Mouse (Mus musculus) inflammation-experienced regulatory T-cells, adult 6 months (primary cell): ENCODE measurements around the gene Nr2f1. TPM values are rescaled to one million over a fixed set of nuclear protein-coding genes. Genes with fewer than 3 reads are reported as not detected.
"Not testable (repeated sequence)": the region's sequence is repeated elsewhere in the genome, so short reads cannot be mapped to it uniquely, and the experiment has no call there.

Experiments used
- ATAC-seq: one replicate; pipeline ENCODE4 v1.8.0; 2017
- polyA plus RNA-seq, 3 experiments: library from polyadenylated mRNA; unstranded; fragments of 100-300 nt; shearing (Covaris generic); gene quantifications; one replicate each; pipeline ENCODE4 v1.2.1; 2017

The Nr2f1 gene
- not detected for polyA plus RNA-seq

DNA sequence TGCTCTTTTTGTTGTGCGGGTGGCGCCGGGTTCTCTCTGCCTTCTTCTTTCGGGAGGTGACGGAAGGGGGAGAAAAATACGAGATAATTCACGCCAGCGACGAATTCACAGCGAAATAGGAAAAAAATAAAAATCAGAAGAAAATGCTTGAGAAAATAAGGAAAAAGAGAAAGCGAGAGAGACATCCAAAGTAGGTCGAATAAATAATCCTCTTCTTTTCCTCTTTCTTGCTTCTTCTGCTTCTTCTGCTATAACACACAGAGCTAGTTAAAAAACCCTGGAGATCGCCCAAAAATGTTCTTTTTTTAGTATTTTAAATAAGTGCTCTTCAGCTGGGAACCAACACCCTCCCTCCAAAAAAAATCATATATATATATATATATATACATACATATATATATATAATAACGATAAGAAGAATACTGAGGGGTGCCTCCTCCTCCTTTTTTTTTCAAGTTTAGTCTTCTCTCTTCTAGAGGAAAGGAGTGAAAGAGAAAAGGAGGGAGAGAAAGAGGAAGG, at the start of gene Nr2f1:
Gene Nr2f1 (minus strand): TSS at position 116 of the 519 bp plus-strand sequence.
- no peak for ATAC-seq

- ATAC-seq: no peak
Observed at GRCm38 (mm10) chr13:78221680-78222079, 22.1 kb upstream of the Nr2f1 start.

- not testable (repeated sequence) for ATAC-seq
Observed at GRCm38 (mm10) chr13:78220238-78220637, 20.7 kb upstream of the Nr2f1 start.

- ATAC-seq: no peak
Observed at GRCm38 (mm10) chr13:78215223-78215622, 15.7 kb upstream of the Nr2f1 start.

- no peak for ATAC-seq
Observed at GRCm38 (mm10) chr13:78213155-78213554, 13.6 kb upstream of the Nr2f1 start.

DNA sequence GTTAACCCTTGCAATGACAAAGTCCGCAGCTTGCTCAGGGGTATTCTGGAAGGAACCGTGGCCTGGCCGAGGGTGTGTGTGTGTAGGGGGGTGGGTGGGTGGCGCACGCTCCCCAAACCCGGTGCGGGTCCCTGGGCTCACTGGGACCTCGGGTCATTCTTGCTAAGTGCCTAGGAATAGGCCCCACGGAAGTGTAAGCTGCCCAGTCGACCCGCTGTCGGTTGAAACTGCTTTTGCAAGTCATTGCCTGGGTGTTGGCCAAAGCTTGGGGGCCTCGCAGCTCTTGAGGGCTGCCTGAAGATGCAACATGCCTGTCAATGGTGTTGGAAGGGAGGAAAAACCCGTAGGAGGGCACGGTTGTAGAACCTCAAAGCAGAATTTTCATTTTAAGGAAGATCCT, 12.6 kb upstream of the Nr2f1 start:
- ATAC-seq: no peak

DNA sequence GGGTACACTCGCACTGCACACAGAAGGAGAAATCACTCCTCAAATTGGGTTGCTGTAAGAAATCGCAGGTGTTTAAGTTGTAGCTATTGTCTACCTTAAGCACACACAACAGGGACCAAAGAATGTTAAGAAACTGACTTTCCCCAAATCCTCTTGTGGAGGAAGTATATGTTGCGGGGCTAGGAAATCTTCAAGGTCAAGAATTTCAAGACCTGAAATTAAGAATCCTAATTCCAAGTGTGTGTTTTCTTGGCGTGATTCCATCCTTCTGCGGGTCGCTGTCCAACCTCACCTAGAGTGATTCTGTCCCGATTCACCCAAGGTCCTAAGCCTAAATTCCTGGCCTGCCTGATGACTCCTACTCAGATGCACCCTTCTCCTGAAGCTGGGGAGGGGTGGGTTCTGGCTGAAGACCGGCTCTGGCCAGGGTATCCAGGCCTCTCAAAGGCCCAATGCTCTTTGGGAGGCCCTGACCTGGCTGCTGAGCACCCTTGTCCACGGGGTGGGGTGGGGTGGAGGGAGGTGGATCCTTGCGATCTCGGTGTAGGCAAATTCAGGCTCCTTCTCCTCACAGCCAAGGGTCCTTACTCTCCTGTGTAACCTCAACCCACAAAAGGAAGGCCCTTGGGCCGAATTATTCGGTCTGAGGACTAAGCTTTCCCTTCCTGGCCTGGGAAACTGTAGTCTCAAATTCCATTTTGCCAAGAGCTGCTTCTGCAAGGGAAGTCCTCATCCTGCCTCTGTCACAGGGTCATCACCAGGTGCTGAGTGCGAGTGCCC, 11.9 kb upstream of the Nr2f1 start:
- no peak for ATAC-seq

DNA sequence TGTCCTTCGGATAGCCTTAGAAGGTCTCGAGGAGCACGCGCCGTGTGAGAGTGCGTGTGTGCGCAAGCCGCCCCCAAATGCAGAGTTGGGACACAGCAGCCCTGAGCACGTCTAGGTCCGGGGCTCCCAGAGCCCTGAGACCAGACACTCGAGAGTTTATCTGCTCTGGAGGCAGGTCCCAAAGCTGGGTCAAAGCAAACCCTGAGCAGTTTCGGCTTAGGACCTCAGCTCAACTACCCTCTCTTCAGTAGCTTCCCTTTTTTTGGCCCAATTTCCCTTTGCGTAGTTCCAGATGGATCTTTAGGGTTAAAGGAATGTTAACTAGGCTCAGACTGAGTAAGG, 11.2 kb upstream of the Nr2f1 start:
- ATAC-seq: no peak

DNA sequence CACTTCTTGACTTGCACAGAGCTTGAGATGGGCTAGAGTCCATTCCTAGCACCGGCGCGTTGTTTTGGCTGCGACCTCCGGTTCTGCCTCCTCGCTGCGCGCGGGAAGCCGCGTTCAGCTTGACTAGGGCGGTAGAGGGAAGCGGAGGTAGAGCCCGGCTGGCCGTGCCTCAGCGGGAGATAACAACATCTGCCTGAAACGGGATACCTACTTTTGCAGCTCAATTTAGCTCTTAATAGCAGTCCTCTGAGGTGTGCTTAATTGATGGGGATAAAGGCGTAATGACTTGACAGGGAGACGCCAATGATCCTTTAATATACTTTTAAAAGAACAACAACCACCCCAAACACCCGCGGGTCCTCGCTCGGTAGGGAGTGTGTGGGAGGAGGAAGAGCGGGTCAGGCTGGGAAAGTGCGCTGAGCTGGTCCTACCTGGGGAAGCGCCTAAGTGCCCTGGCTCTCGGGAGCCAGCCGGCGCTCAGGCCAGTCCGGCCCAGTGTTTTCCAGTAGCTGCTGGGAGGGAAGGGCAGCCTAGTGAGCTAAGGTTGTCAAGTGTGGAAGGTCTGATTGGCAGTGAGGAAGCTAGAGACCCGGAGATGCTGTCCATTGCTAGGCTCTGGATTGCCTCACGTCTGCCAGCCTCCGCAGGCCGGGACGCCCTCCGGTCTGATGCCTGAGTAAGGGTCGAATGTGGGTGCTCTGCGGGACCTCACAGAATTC, 10.6 kb upstream of the Nr2f1 start:
- ATAC-seq: no peak

- ATAC-seq: no peak
Observed at GRCm38 (mm10) chr13:78209611-78210028, 10.1 kb upstream of the Nr2f1 start.

GRCm38 (mm10) chr13:78208689-78209410, 9.3 kb upstream of the Nr2f1 start:
- no peak for ATAC-seq

DNA sequence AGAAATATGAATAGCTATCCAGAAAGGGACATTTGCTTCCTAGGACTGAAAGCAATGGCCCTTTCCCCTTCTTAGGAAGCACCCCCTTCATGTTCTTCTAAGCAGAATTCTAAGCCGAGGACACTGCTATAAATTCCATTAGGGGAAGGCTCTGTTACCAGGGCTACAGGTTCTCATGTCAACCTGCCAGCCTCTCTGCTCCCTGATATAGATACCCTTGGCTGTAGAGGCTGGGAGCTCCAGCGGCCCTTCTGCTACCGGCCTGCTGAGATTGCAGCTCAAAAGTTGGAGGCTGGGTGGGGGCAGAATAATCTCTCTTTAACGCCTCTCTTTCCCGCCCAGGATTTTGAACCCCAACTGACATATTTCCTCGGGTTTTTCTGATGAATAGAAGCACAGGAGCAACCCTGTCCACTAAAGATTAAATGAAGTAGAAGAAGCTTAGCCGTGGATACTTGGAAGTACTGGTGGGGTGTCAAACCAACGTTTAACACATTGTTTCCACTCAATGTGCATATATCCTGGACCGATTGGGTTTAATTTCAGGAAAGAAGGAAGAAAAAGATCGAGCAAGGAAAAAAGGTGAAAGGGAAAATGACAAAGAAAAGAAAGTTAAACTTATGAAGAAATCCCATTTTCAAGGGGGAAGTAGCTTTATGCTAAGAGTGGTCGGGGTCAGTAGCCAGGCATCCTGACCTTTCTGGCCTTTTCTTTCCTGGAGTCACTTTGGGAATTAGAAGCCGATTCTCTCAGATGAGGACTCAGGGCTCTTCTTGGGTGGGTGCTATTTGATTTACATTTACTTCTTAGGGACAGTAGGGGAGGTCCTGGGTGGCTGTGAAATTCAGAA, 8.5 kb upstream of the Nr2f1 start:
- no peak for ATAC-seq

GRCm38 (mm10) chr13:78206891-78207430, 7.4 kb upstream of the Nr2f1 start:
- ATAC-seq: no peak

DNA sequence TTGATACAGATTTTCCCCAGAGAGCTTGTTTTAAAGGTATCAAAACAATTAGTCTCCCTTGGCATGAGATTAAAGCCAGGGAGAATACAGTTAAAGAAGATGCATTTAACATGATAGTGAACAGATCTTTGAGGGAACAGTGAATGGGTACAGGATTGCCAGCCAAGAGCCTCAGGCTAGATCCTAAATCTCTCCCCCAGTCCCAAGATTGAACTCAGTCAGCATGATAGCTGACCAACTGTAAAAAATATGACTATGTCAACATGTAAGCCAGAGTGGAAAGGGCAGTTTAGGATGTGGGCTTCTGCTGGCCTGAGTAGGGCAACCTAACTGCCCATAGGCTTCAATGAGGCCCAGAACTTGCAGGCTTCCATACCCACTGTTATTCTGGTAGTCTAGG, 5.9 kb upstream of the Nr2f1 start:
- ATAC-seq: no peak

DNA sequence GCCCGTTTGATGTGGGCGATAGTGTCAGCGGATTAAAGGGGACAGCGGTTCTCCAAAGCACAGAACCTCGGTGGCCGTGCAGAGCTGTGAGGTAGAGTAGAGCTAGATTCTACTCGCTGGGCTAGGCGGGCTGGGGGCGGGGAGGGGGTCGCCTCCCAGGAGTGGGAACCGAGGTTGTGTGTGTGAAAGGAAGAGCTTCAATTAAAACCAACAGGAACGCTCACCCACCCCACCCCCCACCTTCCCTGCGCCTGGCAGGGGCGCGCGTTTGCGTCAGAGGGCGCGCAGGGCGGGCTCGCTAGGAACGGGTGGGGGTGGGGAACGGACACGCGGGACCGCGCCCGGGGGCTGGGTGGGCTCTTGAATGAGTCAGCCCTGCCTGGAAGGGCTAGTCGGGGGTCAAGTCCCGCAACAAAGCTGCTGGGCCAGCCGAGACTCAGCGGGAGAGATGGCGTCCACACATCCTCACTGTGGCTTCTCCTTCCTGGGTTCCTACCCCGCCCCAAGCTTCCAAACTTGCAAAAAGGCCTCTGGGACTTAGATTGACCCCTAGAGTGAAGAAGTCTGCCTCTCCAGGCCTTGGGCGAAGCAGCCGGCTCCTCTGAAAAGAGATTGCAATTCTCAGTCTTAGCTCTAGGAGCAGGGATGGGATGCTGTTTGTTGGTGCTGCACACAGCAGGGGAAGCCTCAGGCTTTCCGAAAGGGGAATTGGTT, 3.9 kb upstream of the Nr2f1 start:
- no peak for ATAC-seq

- no peak for ATAC-seq
Observed at GRCm38 (mm10) chr13:78202574-78203347, 3.2 kb upstream of the Nr2f1 start.

DNA sequence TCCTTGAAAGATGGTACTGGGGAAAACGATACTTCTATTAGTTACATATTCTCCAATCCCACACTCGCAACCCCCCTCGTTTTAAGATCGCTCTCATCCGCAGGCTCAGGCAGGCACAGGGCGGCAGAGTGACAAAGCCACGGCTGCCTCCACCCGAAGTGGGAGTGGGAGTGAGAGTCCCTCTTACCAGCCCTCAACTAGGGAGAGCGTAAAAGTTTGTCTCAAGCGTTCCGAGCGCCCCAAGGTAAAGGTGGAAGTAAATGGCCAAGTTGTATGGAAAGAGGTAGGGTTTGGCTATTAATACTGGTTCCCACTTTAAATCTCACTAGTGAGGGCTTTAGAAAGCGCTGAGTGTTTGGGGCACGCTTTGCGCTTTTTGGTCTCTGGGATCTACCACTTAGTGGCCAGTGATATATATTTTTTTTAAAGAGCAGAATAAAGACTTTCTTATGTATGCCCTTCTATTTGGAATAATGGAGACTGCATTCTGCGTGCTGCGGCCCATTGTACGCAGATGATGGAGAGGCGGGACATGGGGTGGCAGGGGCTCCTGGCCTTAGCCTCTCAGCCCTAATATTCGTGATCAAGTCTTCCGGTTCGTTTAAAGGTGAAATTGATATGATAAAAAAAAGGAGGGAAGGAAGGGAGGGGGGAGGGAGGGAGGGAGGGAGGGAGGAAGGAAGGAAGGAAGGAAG, 2.5 kb upstream of the Nr2f1 start:
- no peak for ATAC-seq

DNA sequence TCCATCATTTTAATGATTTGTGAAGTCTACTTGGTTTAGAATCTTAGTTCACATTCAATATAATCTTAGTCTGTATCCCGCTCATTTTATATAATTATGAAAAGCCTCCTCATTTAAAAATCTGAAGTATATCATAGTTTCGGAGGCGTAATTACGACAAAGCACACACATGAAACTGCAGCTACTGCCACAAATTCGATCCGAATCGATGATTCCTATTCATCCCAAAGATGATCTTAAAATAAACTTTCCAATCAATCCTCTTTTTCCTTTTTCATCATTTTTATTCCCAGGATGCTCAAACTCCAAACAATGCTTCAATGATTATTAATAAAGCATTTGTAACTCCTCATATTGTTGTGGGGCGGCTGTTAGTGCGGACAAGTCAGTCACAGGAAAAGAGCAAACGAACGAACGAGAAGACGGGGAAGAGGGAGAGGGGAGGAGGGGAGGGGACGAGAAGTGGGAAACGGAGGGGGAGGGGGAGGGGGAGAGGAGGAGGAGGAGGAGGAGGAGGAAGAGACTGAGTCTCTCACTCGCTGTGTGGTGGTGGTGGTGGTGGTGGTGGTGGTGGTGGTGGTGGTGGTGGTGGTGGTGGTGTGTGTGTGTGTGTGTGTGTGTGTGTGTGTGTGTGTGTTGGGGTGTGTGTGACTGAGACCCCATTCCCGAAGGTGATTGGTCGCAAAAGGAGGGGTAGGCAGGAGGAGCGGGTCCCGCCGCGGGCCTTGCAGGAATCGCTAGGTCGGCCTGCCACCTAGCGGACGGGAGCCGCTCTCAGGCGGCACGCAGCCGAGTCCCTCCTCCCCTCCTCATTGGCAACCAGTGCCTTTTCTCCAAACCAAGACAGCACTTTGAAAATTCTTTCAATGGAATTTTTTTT, 1.7 kb upstream of the Nr2f1 start:
- no peak for ATAC-seq

- no peak for ATAC-seq
Observed at GRCm38 (mm10) chr13:78200407-78200806, 850 bp upstream of the Nr2f1 start.
